Mouse (Mus musculus) heart, embryonic 11.5 days (tissue): ENCODE measurements around the gene Synm. TPM values are rescaled to one million over a fixed set of nuclear protein-coding genes. Genes with fewer than 3 reads are reported as not detected.
A peak's percentile ranks its signal among the peaks of the same experiment; 100 is the strongest.

Experiments
- ATAC-seq: fragments of 200-750 bp; cut with Nextera tagmentation; replicated peaks from 2 replicates; pipeline ENCODE4 v1.8.0; 2017; ENCODE audit warnings: moderate library complexity; ENCODE audit not compliant: insufficient number of reproducible peaks, low FRiP score, low TSS enrichment
- H3K27ac ChIP-seq: fragments of 300-500 bp; sonication (generic); 2 replicates; pipeline ENCODE4 v1.5.1; 2014; ENCODE audit warnings: mild to moderate bottlenecking, low read depth, low read length
- H3K27me3 ChIP-seq: fragments of 300-500 bp; sonication (generic); 2 replicates; pipeline ENCODE4 v1.6.1; 2014; ENCODE audit warnings: mild to moderate bottlenecking, low read length, mixed read lengths; ENCODE audit not compliant: control insufficient read depth, insufficient read depth
- H3K36me3 ChIP-seq: fragments of 300-500 bp; sonication (generic); 2 replicates; pipeline ENCODE4 v1.6.1; 2014; ENCODE audit warnings: mild to moderate bottlenecking, low read length, moderate library complexity, mixed read lengths; ENCODE audit not compliant: control insufficient read depth, insufficient read depth
- H3K4me1 ChIP-seq: fragments of 300-500 bp; sonication (generic); 2 replicates; pipeline ENCODE4 v1.6.1; 2014; ENCODE audit warnings: low read length; ENCODE audit not compliant: control insufficient read depth, insufficient read depth
- H3K4me2 ChIP-seq: fragments of 300-500 bp; sonication (generic); 2 replicates; pipeline ENCODE4 v1.6.1; 2014; ENCODE audit warnings: mild to moderate bottlenecking, moderate library complexity
- H3K4me3 ChIP-seq: fragments of 300-500 bp; sonication (generic); 2 replicates; pipeline ENCODE4 v1.5.1; 2014; ENCODE audit warnings: low read depth, low read length
- H3K9ac ChIP-seq: fragments of 300-500 bp; sonication (generic); 2 replicates; pipeline ENCODE4 v1.6.1; 2014; ENCODE audit warnings: mild to moderate bottlenecking, low read depth, low read length, moderate library complexity
- H3K9me3 ChIP-seq: fragments of 300-500 bp; sonication (generic); replicated peaks from 2 replicates; pipeline ENCODE4 v1.6.1; 2016; ENCODE audit warnings: low read length; ENCODE audit not compliant: control insufficient read depth
- WGBS: fragments of 180-500 bp; shearing (Covaris S2); extraction: QIAGEN DNeasy Blood & Tissue Kit; methylation state at CpG from one replicate; pipeline ENCODE4 v1.1.7; 2014; ENCODE audit not compliant: insufficient replicate concordance; 5-methylcytosine and 5-hydroxymethylcytosine counted together
- polyA plus RNA-seq: library from polyadenylated mRNA; unstranded; fragments of >200 nt; fragmentation: Nextera tagmentation; extraction: Ambion mirVana; gene quantifications from 2 replicates; pipeline ENCODE4 v1.2.1, GENCODE M21; 2014

The Synm gene
- polyA plus RNA-seq, 1 experiment from 2014 or later, result 3.4 TPM

- H3K9me3 ChIP-seq, result no peaks in the 10 kb centered on the region
- H3K27me3 ChIP-seq, result no peaks in the 10 kb centered on the region
- no peak overlapping the region for H3K4me2 ChIP-seq
- WGBS, result 55% methylated on average over 17 of the region's 17 CpGs
- H3K4me1 ChIP-seq, result peaks cover 28% of the 10 kb centered on the region
- ATAC-seq, result no peak
- peaks cover 4% of the 10 kb centered on the region; the same call in 1 of the 2 replicates for H3K36me3 ChIP-seq
- 0 out of 2 replicates have a peak overlapping the region, but pooled peaks have one; percentile 2 for H3K27ac ChIP-seq
- H3K4me3 ChIP-seq, result no peak overlapping the region
- no peak overlapping the region for H3K9ac ChIP-seq
These were observed 58.2 kb downstream of the Synm start for GRCm38 (mm10) chr7:67701252-67701914.

- no peak overlapping the region for H3K4me3 ChIP-seq
- no peak overlapping the region for H3K9ac ChIP-seq
- peaks cover 28% of the 10 kb centered on the region for H3K4me1 ChIP-seq
- H3K27ac ChIP-seq, result 0 out of 2 replicates have a peak overlapping the region, but pooled peaks have one; percentile 2
- H3K36me3 ChIP-seq, result peaks cover 4% of the 10 kb centered on the region; the same call in 1 of the 2 replicates
- H3K4me2 ChIP-seq, result no peak overlapping the region
- no peaks in the 10 kb centered on the region for H3K9me3 ChIP-seq
- H3K27me3 ChIP-seq, result no peaks in the 10 kb centered on the region
- ATAC-seq, result 0 out of 2 replicates have a peak, but pooled peaks have one; percentile 45
These were observed 58.7 kb downstream of the Synm start for GRCm38 (mm10) chr7:67700846-67701245.

GRCm38 (mm10) chr7:67699301-67699700 lies 60.2 kb downstream of the Synm start:
- Histone ChIP-seq H3K36me3 (peaks cover 4% of the 10 kb centered on the region; the same call in 1 of the 2 replicates), H3K27me3 (no peaks in the 10 kb centered on the region), H3K27ac (no peak overlapping the region), H3K4me3 (no peak overlapping the region), H3K4me1 (peaks cover 24% of the 10 kb centered on the region), H3K9me3 (no peaks in the 10 kb centered on the region), H3K9ac (no peak overlapping the region), H3K4me2 (no peak overlapping the region)
- ATAC-seq, result no peak
- WGBS, result 88% methylated on average over 4 of the region's 4 CpGs

- H3K4me1 ChIP-seq, result peaks cover 21% of the 10 kb centered on the region
- H3K4me3 ChIP-seq, result no peak overlapping the region
- peaks cover 4% of the 10 kb centered on the region; the same call in 1 of the 2 replicates for H3K36me3 ChIP-seq
- H3K27ac ChIP-seq, result no peak overlapping the region
- H3K27me3 ChIP-seq, result no peaks in the 10 kb centered on the region
- no peak overlapping the region for H3K9ac ChIP-seq
- no peak for ATAC-seq
- WGBS, result 88% methylated on average over 28 of the region's 28 CpGs
- H3K9me3 ChIP-seq, result no peaks in the 10 kb centered on the region
- H3K4me2 ChIP-seq, result no peak overlapping the region
These were observed 61.5 kb downstream of the Synm start for GRCm38 (mm10) chr7:67697892-67698630.

- peaks cover 26% of the 10 kb centered on the region for H3K4me1 ChIP-seq
- H3K4me2 ChIP-seq, result no peak overlapping the region
- H3K4me3 ChIP-seq, result no peak overlapping the region
- H3K27me3 ChIP-seq, result no peaks in the 10 kb centered on the region
- no peak overlapping the region for H3K27ac ChIP-seq
- no peaks in the 10 kb centered on the region for H3K9me3 ChIP-seq
- ATAC-seq, result no peak
- peaks cover 4% of the 10 kb centered on the region; the same call in 1 of the 2 replicates for H3K36me3 ChIP-seq
- 80% methylated on average over 7 of the region's 7 CpGs for WGBS
- H3K9ac ChIP-seq, result no peak overlapping the region
These were observed 63.6 kb downstream of the Synm start for GRCm38 (mm10) chr7:67695906-67696305.

- Histone ChIP-seq H3K27me3 (no peaks in the 10 kb centered on the region), H3K27ac (no peak overlapping the region), H3K36me3 (no peaks in the 10 kb centered on the region), H3K9ac (no peak overlapping the region), H3K4me3 (no peak overlapping the region), H3K9me3 (no peaks in the 10 kb centered on the region), H3K4me2 (no peak overlapping the region), H3K4me1 (peaks cover 29% of the 10 kb centered on the region)
- ATAC-seq, result no peak
- 89% methylated on average over 23 of the region's 23 CpGs for WGBS
These were observed 66.6 kb downstream of the Synm start for GRCm38 (mm10) chr7:67692791-67693538.

- WGBS, result 39% methylated on average over 3 of the region's 3 CpGs
- no peaks in the 10 kb centered on the region for H3K9me3 ChIP-seq
- no peak overlapping the region for H3K27ac ChIP-seq
- ATAC-seq, result no peak
- no peaks in the 10 kb centered on the region for H3K36me3 ChIP-seq
- H3K4me2 ChIP-seq, result no peak overlapping the region
- H3K27me3 ChIP-seq, result no peaks in the 10 kb centered on the region
- H3K4me3 ChIP-seq, result no peak overlapping the region
- no peak overlapping the region for H3K9ac ChIP-seq
- peaks cover 29% of the 10 kb centered on the region for H3K4me1 ChIP-seq
These were observed 67.4 kb downstream of the Synm start for GRCm38 (mm10) chr7:67692141-67692540.

- H3K4me3 ChIP-seq, result no peak overlapping the region
- H3K9me3 ChIP-seq, result no peaks in the 10 kb centered on the region
- 39% methylated on average over 6 of the region's 6 CpGs for WGBS
- no peaks in the 10 kb centered on the region for H3K27me3 ChIP-seq
- peaks cover 29% of the 10 kb centered on the region for H3K4me1 ChIP-seq
- H3K27ac ChIP-seq, result peak overlapping the region; percentile 47
- no peak overlapping the region for H3K9ac ChIP-seq
- no peaks in the 10 kb centered on the region for H3K36me3 ChIP-seq
- no peak overlapping the region for H3K4me2 ChIP-seq
- 0 out of 2 replicates have a peak, but pooled peaks have one; percentile 18 for ATAC-seq
These were observed 68.5 kb downstream of the Synm start for GRCm38 (mm10) chr7:67691036-67691435.
